Mouse (Mus musculus): Measurements from ENCODE around the gene Ctnnbl1. TPM values are rescaled to one million over a fixed set of nuclear protein-coding genes. Genes with fewer than 3 reads are reported as not detected.

The Ctnnbl1 gene
- total and polyA plus RNA-seq, 3 experiments = 46.0 to 57.2 (median 48.6) TPM

DNA sequence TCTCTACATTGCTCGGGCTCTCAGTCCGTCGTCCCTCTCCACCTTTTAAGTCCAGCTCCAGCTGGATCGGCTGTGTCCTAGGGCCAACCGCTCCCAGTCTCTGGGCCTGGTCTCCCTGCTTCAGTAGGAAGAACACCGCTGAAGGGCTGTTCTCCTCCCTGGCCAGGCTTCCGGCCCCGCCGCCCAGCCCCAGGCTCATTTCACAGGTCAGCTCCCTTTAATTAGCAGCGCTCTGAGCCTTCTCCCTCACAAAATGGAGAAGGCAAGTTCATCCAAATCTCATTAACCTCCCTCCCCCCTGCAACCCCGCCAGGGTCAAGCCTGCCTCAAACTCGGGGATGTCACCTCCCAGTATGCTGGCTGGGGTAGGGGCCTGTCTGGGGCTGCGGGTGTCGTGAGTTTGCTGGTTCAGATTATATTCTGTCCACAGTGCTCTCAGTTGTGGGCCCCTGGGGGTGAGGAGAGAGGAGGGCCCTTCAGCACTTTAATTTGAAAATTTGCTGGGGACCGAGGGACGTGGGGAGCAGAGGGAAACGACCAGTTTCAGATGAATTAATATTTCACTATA is 44.8 kb upstream of the Ctnnbl1 start:
- Histone ChIP-seq H3K9ac (ENCODE audit: insufficient read depth, low read depth) (no peak overlapping the region), H3K4me2 (ENCODE audit: insufficient read depth, low read depth, poor library complexity, severe bottlenecking) (no peak overlapping the region), H3K9me3 (replicated peaks; ENCODE audit: low read length) (no peaks in the 10 kb centered on the region), H3K27me3 (replicated peaks) (peaks cover 57% of the 10 kb centered on the region), H3K4me3 (replicated peaks in 1 of 3; ENCODE audit: low read depth in 2 of 3, low read length in 2 of 3, poor library complexity in 1 of 3) (no peak overlapping the region), H3K79me2 (replicated peaks; ENCODE audit: control insufficient read depth, extremely low read depth, insufficient read depth, poor library complexity, severe bottlenecking) (no peaks in the 10 kb centered on the region), H3K27ac (ENCODE audit: insufficient read depth, low read depth) (no peak overlapping the region), H3K36me3 (replicated peaks in 1 of 2; ENCODE audit: control insufficient read depth in 1 of 2, insufficient read depth in 1 of 2, low read length in 1 of 2) (no peaks in the 10 kb centered on the region), H3K4me1 (ENCODE audit: control insufficient read depth in 1 of 2, insufficient read depth in 2 of 2) (peaks cover 8 to 27% of the 10 kb centered on the region in 2 experiments)
- dilution Hi-C loops (cut with MboI; ENCODE audit: extremely low pct_ligation_motif_present, extremely low pct_unique_long_range_greater_than_20kb, low sequenced_read_pairs) (no loop called here), in situ Hi-C loops (cut with MboI; ENCODE audit: low pct_ligation_motif_present, low pct_unique_long_range_greater_than_20kb, low sequenced_read_pairs) (no loop called here)
- TF ChIP-seq ZKSCAN1 (IDR thresholded peaks at IDR 0.05; ENCODE audit: borderline replicate concordance, low read depth, low read length) = no peak
- TF ChIP-seq BHLHE40 (IDR thresholded peaks at IDR 0.05; ENCODE audit: low read depth, low read length) = no peak
- TF ChIP-seq GABPA (IDR thresholded peaks at IDR 0.05; ENCODE audit: insufficient replicate concordance, low read depth, low read length) = no peak
- no peak for TF ChIP-seq SIN3A (IDR thresholded peaks at IDR 0.05; ENCODE audit: low read length)
- TF ChIP-seq ZMIZ1 (IDR thresholded peaks at IDR 0.05; ENCODE audit: low read depth, low read length) = no peak
- no peak for TF ChIP-seq NRF1 (IDR thresholded peaks at IDR 0.05; ENCODE audit: low read depth, low read length)
- no peak for TF ChIP-seq HCFC1 (IDR thresholded peaks at IDR 0.05; ENCODE audit: low read depth, low read length)
- no peak for DNase-seq (ENCODE audit: extremely low read depth)

GRCm38 (mm10) chr2:157693576-157693975 is 43.6 kb upstream of the Ctnnbl1 start:
- TF ChIP-seq CHD2 (IDR thresholded peaks at IDR 0.05; ENCODE audit: low read length) = no peak
- no peak for TF ChIP-seq NELFE (IDR thresholded peaks at IDR 0.05; ENCODE audit: low read depth, low read length)

DNA sequence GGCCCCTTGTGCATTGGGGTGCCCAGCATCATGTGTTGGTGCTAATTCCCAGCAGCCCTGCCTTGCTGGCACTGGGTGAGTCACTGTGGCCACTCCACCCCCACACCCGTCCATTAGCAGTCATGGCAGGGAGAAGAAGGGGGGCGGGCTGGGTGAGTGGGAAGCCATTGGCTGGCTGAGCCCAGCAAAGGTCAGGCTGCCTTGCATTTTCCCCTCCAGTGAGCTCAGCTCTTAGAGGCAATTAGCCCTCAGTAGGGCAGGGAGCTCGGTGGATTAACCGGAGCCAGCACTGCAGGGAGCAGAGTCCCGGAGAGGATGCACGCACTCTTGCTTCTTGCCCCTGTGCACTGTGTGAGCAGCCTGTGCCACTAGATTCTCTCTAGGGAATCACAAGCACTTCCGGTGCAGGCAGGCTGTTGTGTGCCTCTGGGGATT is 40.9 kb upstream of the Ctnnbl1 start:
- Histone ChIP-seq H3K27me3 (replicated peaks) (peaks cover 41% of the 10 kb centered on the region), H3K4me3 (replicated peaks in 1 of 3; ENCODE audit: low read depth in 2 of 3, low read length in 2 of 3, poor library complexity in 1 of 3) (no peak overlapping the region), H3K79me2 (replicated peaks; ENCODE audit: control insufficient read depth, extremely low read depth, insufficient read depth, poor library complexity, severe bottlenecking) (no peaks in the 10 kb centered on the region), H3K36me3 (replicated peaks in 1 of 2; ENCODE audit: control insufficient read depth in 1 of 2, insufficient read depth in 1 of 2, low read length in 1 of 2) (no peaks in the 10 kb centered on the region), H3K9ac (ENCODE audit: insufficient read depth, low read depth) (no peak overlapping the region), H3K4me2 (ENCODE audit: insufficient read depth, low read depth, poor library complexity, severe bottlenecking) (no peak overlapping the region), H3K9me3 (replicated peaks; ENCODE audit: low read length) (no peaks in the 10 kb centered on the region), H3K27ac (ENCODE audit: insufficient read depth, low read depth) (no peak overlapping the region), H3K4me1 (ENCODE audit: control insufficient read depth in 1 of 2, insufficient read depth in 2 of 2) (peaks cover 8 to 22% of the 10 kb centered on the region in 2 experiments)
- TF ChIP-seq TBP (conservative IDR thresholded peaks at IDR 0.05; ENCODE audit: low read depth, low read length) (no peak), JUND (conservative IDR thresholded peaks at IDR 0.05; ENCODE audit: low read depth, low read length) (no peak), BHLHE40 (IDR thresholded peaks at IDR 0.05; ENCODE audit: low read depth, low read length) (peak; percentile 30; the same call in 1 of the 2 replicates), MAZ (IDR thresholded peaks at IDR 0.05; ENCODE audit: low read depth, low read length) (no peak)
- dilution Hi-C loops (cut with MboI; ENCODE audit: extremely low pct_ligation_motif_present, extremely low pct_unique_long_range_greater_than_20kb, low sequenced_read_pairs) = no loop called here
- in situ Hi-C loops (cut with MboI; ENCODE audit: low pct_ligation_motif_present, low pct_unique_long_range_greater_than_20kb, low sequenced_read_pairs) = no loop called here
- DNase-seq (ENCODE audit: extremely low read depth) = peak; percentile 51

More at GRCm38 (mm10) chr2:157693576-157693975, 43.6 kb upstream of the Ctnnbl1 start:
- H3K9ac ChIP-seq (ENCODE audit: insufficient read depth, low read depth) = no peak overlapping the region
- dilution Hi-C loops (cut with MboI; ENCODE audit: extremely low pct_ligation_motif_present, extremely low pct_unique_long_range_greater_than_20kb, low sequenced_read_pairs) (no loop called here), in situ Hi-C loops (cut with MboI; ENCODE audit: low pct_ligation_motif_present, low pct_unique_long_range_greater_than_20kb, low sequenced_read_pairs) (no loop called here)
- H3K27ac ChIP-seq (ENCODE audit: insufficient read depth, low read depth) = no peak overlapping the region
- no peaks in the 10 kb centered on the region for H3K36me3 ChIP-seq (replicated peaks in 1 of 2; ENCODE audit: control insufficient read depth in 1 of 2, insufficient read depth in 1 of 2, low read length in 1 of 2)
- H3K4me1 ChIP-seq (ENCODE audit: control insufficient read depth in 1 of 2, insufficient read depth in 2 of 2) = peaks cover 8 to 25% of the 10 kb centered on the region in 2 experiments
- H3K4me2 ChIP-seq (ENCODE audit: insufficient read depth, low read depth, poor library complexity, severe bottlenecking) = no peak overlapping the region
- no peaks in the 10 kb centered on the region for H3K9me3 ChIP-seq (replicated peaks; ENCODE audit: low read length)
- no peaks in the 10 kb centered on the region for H3K79me2 ChIP-seq (replicated peaks; ENCODE audit: control insufficient read depth, extremely low read depth, insufficient read depth, poor library complexity, severe bottlenecking)
- H3K4me3 ChIP-seq (replicated peaks in 1 of 3; ENCODE audit: low read depth in 2 of 3, low read length in 2 of 3, poor library complexity in 1 of 3) = no peak overlapping the region
- DNase-seq (ENCODE audit: extremely low read depth) = no peak
- H3K27me3 ChIP-seq (replicated peaks) = peaks cover 49% of the 10 kb centered on the region
